Mouse (Mus musculus): ENCODE results near the gene Ascl4.

The Ascl4 gene

DNA sequence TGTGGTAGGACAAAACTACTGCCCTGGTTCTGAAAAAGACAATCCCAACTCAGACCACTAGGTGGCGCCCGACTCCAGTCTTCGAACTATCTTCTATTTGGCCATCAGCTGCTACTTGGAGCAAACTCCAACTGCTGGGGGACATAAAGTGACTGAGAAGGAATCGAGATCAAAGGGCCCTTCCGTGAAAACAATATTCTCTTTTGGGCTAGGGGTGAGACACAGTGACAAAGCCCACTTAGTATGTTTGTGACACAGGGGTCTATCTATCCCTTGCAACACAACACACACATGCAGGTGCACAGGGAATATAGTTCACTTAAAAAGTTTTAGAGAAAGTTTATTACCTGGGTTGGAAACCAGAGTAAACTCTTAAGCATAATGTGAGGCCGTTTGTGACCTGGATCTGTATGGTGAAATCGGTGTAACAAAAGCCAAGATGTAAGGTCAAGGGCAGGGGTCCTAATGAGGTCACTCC is 40.7 kb downstream of the Ascl4 start:
- in situ Hi-C loops (cut with MboI; ENCODE audit: low sequenced_read_pairs): loop anchor here (10.0 kb wide), 1 partner anchor 497 kb away; no protein-coding TSS in a partner anchor

- in situ Hi-C loops (cut with MboI; ENCODE audit: low sequenced_read_pairs): loop anchor here (10.0 kb wide), 1 partner anchor 496 kb away; no protein-coding TSS in a partner anchor
Observed at GRCm38 (mm10) chr10:85968731-85969130, 41.2 kb downstream of the Ascl4 start.

GRCm38 (mm10) chr10:85969894-85970620 is 42.6 kb downstream of the Ascl4 start:
- in situ Hi-C loops (cut with MboI; ENCODE audit: low sequenced_read_pairs): loop anchor here (10.0 kb wide), 1 partner anchor 495 kb away; no protein-coding TSS in a partner anchor

DNA sequence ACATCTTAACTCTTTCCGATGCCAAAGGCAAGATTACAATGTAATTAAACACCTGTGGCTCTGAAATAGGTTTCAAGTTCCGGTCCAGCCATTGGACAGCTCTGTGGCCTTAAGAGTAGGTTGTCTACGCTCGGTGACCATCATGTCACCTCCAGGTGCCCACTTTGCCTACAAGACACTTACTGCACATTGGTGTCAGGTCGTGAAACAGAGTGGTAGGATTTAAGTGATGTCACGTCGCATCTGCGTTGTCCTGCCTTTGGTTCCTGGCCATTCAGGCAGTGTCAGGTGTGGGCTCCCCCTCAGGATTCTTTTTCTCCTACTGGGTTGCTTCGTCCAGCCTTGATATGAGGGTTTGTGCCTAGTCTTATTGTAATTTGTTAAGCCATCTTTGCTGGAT is 44.3 kb downstream of the Ascl4 start:
- in situ Hi-C loops (cut with MboI; ENCODE audit: low sequenced_read_pairs): no loop called here

- in situ Hi-C loops (cut with MboI; ENCODE audit: low sequenced_read_pairs): no loop called here
Observed at GRCm38 (mm10) chr10:85972915-85973314, 45.4 kb downstream of the Ascl4 start.

GRCm38 (mm10) chr10:85989412-85990115 is 62.1 kb downstream of the Ascl4 start:
- in situ Hi-C loops (cut with MboI; ENCODE audit: low sequenced_read_pairs): no loop called here

- in situ Hi-C loops (cut with MboI; ENCODE audit: low sequenced_read_pairs): no loop called here
Observed at GRCm38 (mm10) chr10:85992412-85992811, 64.9 kb downstream of the Ascl4 start.

DNA sequence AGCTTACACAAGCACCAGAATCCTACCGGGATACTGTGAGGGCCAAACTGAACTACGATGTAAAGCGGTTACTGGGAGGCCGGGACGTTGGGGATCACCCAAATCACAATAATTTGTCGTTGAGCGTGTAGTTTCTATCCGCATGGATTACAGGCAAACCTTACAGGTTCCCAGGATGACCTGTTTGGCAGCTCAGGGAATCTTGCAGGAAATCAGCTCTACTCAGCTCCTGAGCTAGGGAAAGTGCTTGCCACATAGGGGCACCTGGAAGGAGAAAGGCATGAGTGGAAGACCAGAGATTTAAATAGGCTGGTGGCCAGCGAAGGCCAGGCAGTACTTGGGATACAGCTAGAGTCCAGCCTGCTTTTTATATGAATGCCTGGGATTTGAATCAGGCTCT is 66.4 kb downstream of the Ascl4 start:
- in situ Hi-C loops (cut with MboI; ENCODE audit: low sequenced_read_pairs): no loop called here

- in situ Hi-C loops (cut with MboI; ENCODE audit: low sequenced_read_pairs): no loop called here
Observed at GRCm38 (mm10) chr10:85994543-85995104, 67.1 kb downstream of the Ascl4 start.

Data from CH12F3 (cell line).